Mouse (Mus musculus): ENCODE measurements around the gene Iba57.

DNA sequence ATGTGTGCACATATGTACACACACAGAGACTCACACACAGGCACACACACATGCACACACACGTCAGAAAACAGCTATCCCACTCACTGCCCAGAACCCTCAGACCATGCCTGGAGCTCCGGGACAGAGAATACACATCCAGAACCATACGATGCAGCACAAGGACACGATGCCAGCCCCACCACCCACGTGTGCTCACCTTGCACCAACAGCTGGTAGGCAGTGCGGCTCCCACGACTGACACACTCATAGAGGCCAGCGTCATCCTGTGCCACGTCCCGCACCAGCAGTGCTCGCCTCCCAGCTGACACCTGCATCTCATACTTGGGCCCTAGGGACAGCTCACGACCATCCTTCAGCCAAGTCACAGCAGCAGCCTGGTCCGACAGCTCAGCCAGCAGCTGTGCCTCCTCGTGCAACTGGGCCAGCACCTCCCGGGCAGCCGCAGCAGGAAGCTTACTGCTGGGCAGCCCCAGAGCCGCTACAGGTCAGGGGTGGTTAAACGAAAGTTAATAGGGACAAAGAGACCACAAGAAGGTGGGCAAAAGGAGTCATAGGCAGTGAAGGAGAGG lies 32.1 kb downstream of the Iba57 start:
- TF ChIP-seq CTCF (IDR thresholded peaks at IDR 0.05; ENCODE audit: extremely low read depth, insufficient read depth, insufficient read length, insufficient replicate concordance), result no peak
- no peak for TF ChIP-seq POLR2A (IDR thresholded peaks at IDR 0.05; ENCODE audit: low read depth, low read length)

All from spleen, adult 2 months (tissue).